Mouse (Mus musculus) layer of hippocampus, adult 2 months (tissue): ENCODE data around the gene 4931409K22Rik. TPM values are rescaled to one million over a fixed set of nuclear protein-coding genes. Genes with fewer than 3 reads are reported as not detected.
A peak's percentile ranks its signal among the peaks of the same experiment; 100 is the strongest.

ENCODE experiments used
- DNase-seq, 2 experiments: peaks; one replicate each; pipeline ENCODE4 v3.0.0; 2022; ENCODE audit warnings: low spot score in 2 of 2
- H3K27ac ChIP-seq: fragments of 200-600 bp; 2 replicates; pipeline ENCODE4 v1.8.1; 2022
- H3K4me3 ChIP-seq: fragments of 200-600 bp; 2 replicates; pipeline ENCODE4 v1.8.1; 2022; ENCODE audit warnings: mild to moderate bottlenecking
- CTCF ChIP-seq: fragments of 200-600 bp; conservative IDR thresholded peaks from 2 replicates; pipeline ENCODE4 v1.8.1; 2022; ENCODE audit warnings: antibody characterized with exemption, mild to moderate bottlenecking, moderate library complexity
- total RNA-seq, 2 experiments: library from RNA; stranded (reverse); gene quantifications; 2 replicates each; pipeline ENCODE4 v1.2.3; 2021

4931409K22Rik gene
- total RNA-seq, 2 experiments from 2014 or later: not detected

DNA sequence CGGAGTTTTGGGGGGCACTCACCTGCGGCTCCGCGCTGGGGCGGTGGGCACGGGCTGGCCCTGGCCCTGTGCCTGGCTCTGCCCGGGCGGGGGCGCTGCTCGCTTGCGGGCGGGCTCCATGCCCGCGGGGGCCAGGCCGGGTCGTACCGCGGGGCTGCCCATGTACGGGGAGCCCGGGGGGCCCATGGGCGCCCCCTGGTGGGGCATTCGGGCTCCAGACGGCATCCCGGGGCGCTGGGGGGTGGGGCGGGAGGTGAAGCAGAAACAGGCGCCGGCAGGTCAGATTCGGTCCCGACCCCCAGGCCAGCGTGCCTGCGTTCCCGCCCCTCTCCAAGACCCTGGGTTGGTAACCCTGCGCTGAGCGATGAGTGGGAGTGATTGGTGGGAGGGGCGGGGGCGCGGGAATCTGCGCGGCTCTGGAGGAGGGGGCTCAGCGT, 42.0 kb upstream of the 4931409K22Rik start:
- Histone ChIP-seq H3K27ac (peak overlapping the region; percentile 94; the same call in 1 of the 2 replicates), H3K4me3 (peak overlapping the region; percentile 55)
- DNase-seq: peak in 1 of 2 experiments; percentile 67
- peak; percentile 76 for TF ChIP-seq CTCF

DNA sequence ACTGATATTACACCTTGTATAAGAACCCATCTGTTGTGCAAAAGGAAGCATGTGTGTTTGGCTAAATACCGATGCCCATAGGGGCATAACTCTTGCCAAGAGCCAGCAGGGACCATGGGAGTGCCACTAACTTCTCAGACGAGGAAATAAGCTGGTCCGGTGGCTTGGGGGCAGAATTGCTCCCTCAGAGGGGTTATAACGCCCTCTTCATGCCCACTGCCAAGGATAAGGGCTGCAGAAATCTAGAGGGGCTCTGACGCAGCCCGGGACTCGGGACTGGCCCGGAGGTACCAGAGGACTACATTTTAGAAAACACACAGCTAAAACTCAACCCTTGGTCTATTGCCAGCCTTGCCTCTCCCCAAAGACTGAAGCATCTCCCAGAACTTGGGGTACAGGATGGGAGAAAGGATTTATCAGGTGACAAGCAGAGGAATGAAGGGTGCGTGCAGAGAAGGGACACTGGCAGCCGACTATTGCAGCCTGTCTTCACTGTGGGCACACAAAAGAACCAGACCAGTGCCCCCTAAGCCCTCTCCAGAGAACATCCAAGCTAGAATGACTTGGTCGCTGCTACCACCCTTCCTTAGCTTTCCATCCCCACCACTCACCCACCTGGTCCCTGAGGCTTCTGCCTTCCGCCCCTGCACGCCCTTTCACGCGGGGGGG, 41.4 kb upstream of the 4931409K22Rik start:
- Histone ChIP-seq H3K4me3 (peak overlapping the region; percentile 55), H3K27ac (peak overlapping the region; percentile 94)
- no peak for TF ChIP-seq CTCF
- DNase-seq: no peak

- H3K4me3 ChIP-seq: peak overlapping the region; percentile 33; the same call in 1 of the 2 replicates
- peak; percentile 79 to 80 for DNase-seq
- H3K27ac ChIP-seq: peak overlapping the region; percentile 94
- peak; percentile 85 for TF ChIP-seq CTCF
These were observed 40.7 kb upstream of the 4931409K22Rik start for GRCm38 (mm10) chr5:24597221-24597728.

DNA sequence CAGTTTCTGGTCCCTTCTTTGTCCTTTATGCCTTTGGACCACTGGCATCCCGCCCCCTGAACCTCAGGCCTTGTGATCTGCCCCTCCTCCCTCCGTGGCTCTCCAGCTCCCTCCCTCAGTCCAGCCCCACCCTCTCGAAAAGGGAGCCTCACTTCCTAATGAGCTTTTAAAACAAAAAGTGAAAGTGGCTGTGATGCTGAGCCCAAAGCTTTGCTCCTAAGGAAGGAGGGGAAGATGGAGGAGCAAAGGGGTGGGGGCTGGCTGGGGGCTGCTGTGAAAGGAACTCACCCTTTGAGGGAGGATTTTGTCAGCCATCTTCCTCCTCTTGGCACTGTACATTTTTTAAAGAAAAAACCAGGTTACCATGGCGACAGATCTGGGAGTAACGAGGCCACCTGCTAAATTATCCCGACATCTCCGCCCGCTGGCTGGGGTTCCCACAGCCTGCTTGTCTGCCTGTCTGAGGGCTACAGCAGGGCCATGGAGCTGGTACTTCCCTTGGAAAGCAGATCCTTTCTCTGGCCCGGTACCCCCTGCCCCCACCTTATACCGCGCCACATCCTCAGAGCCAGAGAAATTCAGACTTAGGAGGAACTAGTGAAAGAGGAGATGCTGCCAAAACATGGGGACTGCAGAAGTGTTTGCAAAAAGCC, 40.0 kb upstream of the 4931409K22Rik start:
- peak; percentile 72 to 84 for DNase-seq
- no peak for TF ChIP-seq CTCF
- H3K4me3 ChIP-seq: peak overlapping the region; percentile 33

DNA sequence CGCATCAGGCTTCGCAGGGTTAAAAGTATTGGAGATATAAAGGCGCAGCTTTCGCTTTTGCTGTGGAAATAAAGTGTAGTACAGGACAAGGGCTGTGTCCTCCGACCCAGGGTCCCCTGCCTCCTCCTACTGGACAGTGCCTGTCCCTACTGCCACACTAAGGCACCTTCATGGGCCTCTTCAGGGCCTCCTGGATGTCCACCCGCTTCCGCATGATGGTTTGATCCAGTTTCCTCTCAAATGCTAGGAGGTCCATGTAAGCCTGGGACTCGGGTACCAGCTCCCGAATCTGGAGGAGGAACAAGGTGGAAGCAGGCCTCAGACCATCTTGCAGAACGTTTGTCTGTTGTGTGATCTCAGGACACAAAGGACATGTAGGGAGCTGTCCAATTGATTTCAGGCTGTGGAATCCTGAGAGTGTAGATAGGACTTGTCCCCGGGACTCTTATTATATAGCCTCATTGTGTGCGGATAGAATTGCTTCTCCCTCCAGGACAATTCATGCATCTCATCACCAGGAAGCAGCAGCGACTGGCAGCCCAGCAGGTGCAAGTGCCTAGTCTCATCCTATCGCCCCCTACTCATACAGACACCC, 39.3 kb upstream of the 4931409K22Rik start:
- no peak overlapping the region; the same call in 1 of the 2 replicates for H3K4me3 ChIP-seq
- DNase-seq: no peak
- TF ChIP-seq CTCF: peak; percentile 37
- H3K27ac ChIP-seq: peak overlapping the region; percentile 94

More for the DNA sequence above, 40.0 kb upstream of the 4931409K22Rik start:
- peak overlapping the region; percentile 94 for H3K27ac ChIP-seq

DNA sequence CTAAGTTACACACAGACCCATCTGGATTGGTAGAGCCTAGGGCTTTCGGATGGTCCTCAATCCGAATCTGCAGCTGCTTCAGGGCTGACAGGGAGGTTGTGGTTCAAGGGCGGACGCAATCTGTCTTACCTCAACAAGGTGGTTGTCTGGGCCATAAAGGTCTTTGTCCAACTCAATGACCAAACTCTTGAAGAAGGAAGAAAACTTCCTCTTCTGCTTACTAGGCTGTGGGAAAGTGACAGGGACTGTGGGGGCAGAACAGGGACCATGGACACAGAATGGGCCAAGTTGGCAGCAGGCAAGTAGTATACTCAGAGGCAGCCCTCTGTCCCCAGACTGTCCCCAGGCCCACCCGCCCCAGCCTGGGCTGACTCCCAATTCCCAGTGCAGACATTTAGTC, 38.7 kb upstream of the 4931409K22Rik start:
- DNase-seq: no peak
- TF ChIP-seq CTCF: no peak
- H3K4me3 ChIP-seq: no peak overlapping the region
- peak overlapping the region; percentile 94; the same call in 1 of the 2 replicates for H3K27ac ChIP-seq

GRCm38 (mm10) chr5:24594346-24594745, 37.7 kb upstream of the 4931409K22Rik start:
- no peak for DNase-seq
- no peak for TF ChIP-seq CTCF
- H3K27ac ChIP-seq: no peak overlapping the region
- H3K4me3 ChIP-seq: no peak overlapping the region

- H3K4me3 ChIP-seq: no peak overlapping the region
- DNase-seq: no peak
- TF ChIP-seq CTCF: no peak
- H3K27ac ChIP-seq: no peak overlapping the region
These were observed 37.3 kb upstream of the 4931409K22Rik start for GRCm38 (mm10) chr5:24593928-24594327.

DNA sequence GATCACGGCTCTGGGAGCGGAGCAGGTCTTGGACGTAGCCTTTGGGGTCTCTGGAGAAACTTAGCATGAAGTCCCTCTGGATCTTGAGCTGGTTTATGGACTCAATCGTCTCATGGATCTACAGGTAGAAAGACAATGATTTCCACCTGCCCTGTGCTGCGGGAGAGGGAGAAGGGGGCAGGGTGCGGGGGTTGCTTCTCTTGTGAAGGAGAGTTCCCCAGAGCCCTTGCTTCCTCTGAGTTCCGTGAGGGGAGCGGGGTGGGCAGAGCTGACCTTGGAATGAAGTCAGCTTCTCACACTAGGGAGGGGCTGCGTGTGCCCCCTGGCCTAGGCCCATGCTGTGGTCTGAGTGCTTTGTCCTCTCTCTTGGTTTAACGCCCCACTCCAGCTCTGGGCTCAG, 36.6 kb upstream of the 4931409K22Rik start:
- TF ChIP-seq CTCF: no peak
- H3K27ac ChIP-seq: no peak overlapping the region
- H3K4me3 ChIP-seq: no peak overlapping the region
- no peak for DNase-seq

GRCm38 (mm10) chr5:24592471-24593160, 36.0 kb upstream of the 4931409K22Rik start:
- no peak for TF ChIP-seq CTCF
- no peak overlapping the region for H3K4me3 ChIP-seq
- DNase-seq: no peak

GRCm38 (mm10) chr5:24591796-24592470, 35.3 kb upstream of the 4931409K22Rik start:
- no peak for TF ChIP-seq CTCF
- Histone ChIP-seq H3K27ac (peak overlapping the region; percentile 47; the same call in 1 of the 2 replicates), H3K4me3 (no peak overlapping the region; the same call in 1 of the 2 replicates)
- no peak for DNase-seq

More at GRCm38 (mm10) chr5:24592471-24593160, 36.0 kb upstream of the 4931409K22Rik start:
- H3K27ac ChIP-seq: no peak overlapping the region

- peak; percentile 14; the same call in 1 of the 2 replicates for TF ChIP-seq CTCF
- peak overlapping the region; percentile 47; the same call in 1 of the 2 replicates for H3K27ac ChIP-seq
- no peak overlapping the region; the same call in 1 of the 2 replicates for H3K4me3 ChIP-seq
- no peak for DNase-seq
These were observed 34.7 kb upstream of the 4931409K22Rik start for GRCm38 (mm10) chr5:24591268-24591721.
